Mouse (Mus musculus): Measurements from ENCODE around the gene Tnfrsf25. TPM values are rescaled to one million over a fixed set of nuclear protein-coding genes. Genes with fewer than 3 reads are reported as not detected.

The Tnfrsf25 gene
- 0.69 and 1.1 TPM in 2 replicates for total RNA-seq (2017)

GRCm38 (mm10) chr4:152115921-152116612 lies at the start of gene Tnfrsf25:
Gene Tnfrsf25, plus strand, starts transcription at chr4:152115934.
- ATAC-seq (replicated peaks in 1 of 2; ENCODE audit: insufficient read depth in 1 of 2, low FRiP score in 2 of 2, low TSS enrichment in 1 of 2, low read depth in 1 of 2, poor library complexity in 2 of 2, severe bottlenecking in 2 of 2), result peak; percentile 52 to 61; a peak in 2 of 4 replicates

GRCm38 (mm10) chr4:152067280-152067679 lies 48.5 kb upstream of the Tnfrsf25 start:
- no peak for ATAC-seq (replicated peaks in 1 of 2; ENCODE audit: insufficient read depth in 1 of 2, low FRiP score in 2 of 2, low TSS enrichment in 1 of 2, low read depth in 1 of 2, poor library complexity in 2 of 2, severe bottlenecking in 2 of 2)

- no peak for ATAC-seq (replicated peaks in 1 of 2; ENCODE audit: insufficient read depth in 1 of 2, low FRiP score in 2 of 2, low TSS enrichment in 1 of 2, low read depth in 1 of 2, poor library complexity in 2 of 2, severe bottlenecking in 2 of 2)
These were observed 47.5 kb upstream of the Tnfrsf25 start for GRCm38 (mm10) chr4:152068166-152068724.

- ATAC-seq (replicated peaks in 1 of 2; ENCODE audit: insufficient read depth in 1 of 2, low FRiP score in 2 of 2, low TSS enrichment in 1 of 2, low read depth in 1 of 2, poor library complexity in 2 of 2, severe bottlenecking in 2 of 2), result no peak
These were observed 46.5 kb upstream of the Tnfrsf25 start for GRCm38 (mm10) chr4:152069245-152069644.

GRCm38 (mm10) chr4:152070494-152071396 lies 45.0 kb upstream of the Tnfrsf25 start:
- peak; percentile 33 to 49; a peak in 3 of 4 replicates for ATAC-seq (replicated peaks in 1 of 2; ENCODE audit: insufficient read depth in 1 of 2, low FRiP score in 2 of 2, low TSS enrichment in 1 of 2, low read depth in 1 of 2, poor library complexity in 2 of 2, severe bottlenecking in 2 of 2)

- peak; percentile 72 to 79 for ATAC-seq (replicated peaks in 1 of 2; ENCODE audit: insufficient read depth in 1 of 2, low FRiP score in 2 of 2, low TSS enrichment in 1 of 2, low read depth in 1 of 2, poor library complexity in 2 of 2, severe bottlenecking in 2 of 2)
These were observed 43.6 kb upstream of the Tnfrsf25 start, which contains the start of gene Plekhg5 for GRCm38 (mm10) chr4:152072121-152072601. Gene Plekhg5, plus strand, starts transcription at chr4:152072498.

GRCm38 (mm10) chr4:152072655-152073054 lies 43.1 kb upstream of the Tnfrsf25 start:
- ATAC-seq (replicated peaks in 1 of 2; ENCODE audit: insufficient read depth in 1 of 2, low FRiP score in 2 of 2, low TSS enrichment in 1 of 2, low read depth in 1 of 2, poor library complexity in 2 of 2, severe bottlenecking in 2 of 2), result peak in 1 of 2 experiments; percentile 26; a peak in 2 of 4 replicates

GRCm38 (mm10) chr4:152073715-152074114 lies 42.0 kb upstream of the Tnfrsf25 start:
- ATAC-seq (replicated peaks in 1 of 2; ENCODE audit: insufficient read depth in 1 of 2, low FRiP score in 2 of 2, low TSS enrichment in 1 of 2, low read depth in 1 of 2, poor library complexity in 2 of 2, severe bottlenecking in 2 of 2), result no peak

- ATAC-seq (replicated peaks in 1 of 2; ENCODE audit: insufficient read depth in 1 of 2, low FRiP score in 2 of 2, low TSS enrichment in 1 of 2, low read depth in 1 of 2, poor library complexity in 2 of 2, severe bottlenecking in 2 of 2), result no peak
These were observed 41.2 kb upstream of the Tnfrsf25 start for GRCm38 (mm10) chr4:152074548-152074947.

GRCm38 (mm10) chr4:152077191-152077590 lies 38.5 kb upstream of the Tnfrsf25 start:
- no peak for ATAC-seq (replicated peaks in 1 of 2; ENCODE audit: insufficient read depth in 1 of 2, low FRiP score in 2 of 2, low TSS enrichment in 1 of 2, low read depth in 1 of 2, poor library complexity in 2 of 2, severe bottlenecking in 2 of 2)

GRCm38 (mm10) chr4:152078105-152078530 lies 37.6 kb upstream of the Tnfrsf25 start:
- ATAC-seq (replicated peaks in 1 of 2; ENCODE audit: insufficient read depth in 1 of 2, low FRiP score in 2 of 2, low TSS enrichment in 1 of 2, low read depth in 1 of 2, poor library complexity in 2 of 2, severe bottlenecking in 2 of 2), result 0 out of 4 replicates have a peak, but pooled peaks of 1 of the 2 experiments have one; percentile 12

GRCm38 (mm10) chr4:152079261-152079660 lies 36.5 kb upstream of the Tnfrsf25 start:
- ATAC-seq (replicated peaks in 1 of 2; ENCODE audit: insufficient read depth in 1 of 2, low FRiP score in 2 of 2, low TSS enrichment in 1 of 2, low read depth in 1 of 2, poor library complexity in 2 of 2, severe bottlenecking in 2 of 2), result no peak

- no peak for ATAC-seq (replicated peaks in 1 of 2; ENCODE audit: insufficient read depth in 1 of 2, low FRiP score in 2 of 2, low TSS enrichment in 1 of 2, low read depth in 1 of 2, poor library complexity in 2 of 2, severe bottlenecking in 2 of 2)
These were observed 35.8 kb upstream of the Tnfrsf25 start for GRCm38 (mm10) chr4:152079931-152080330.

GRCm38 (mm10) chr4:152083611-152084220 lies 32.0 kb upstream of the Tnfrsf25 start:
- no peak for ATAC-seq (replicated peaks in 1 of 2; ENCODE audit: insufficient read depth in 1 of 2, low FRiP score in 2 of 2, low TSS enrichment in 1 of 2, low read depth in 1 of 2, poor library complexity in 2 of 2, severe bottlenecking in 2 of 2)

- ATAC-seq (replicated peaks in 1 of 2; ENCODE audit: insufficient read depth in 1 of 2, low FRiP score in 2 of 2, low TSS enrichment in 1 of 2, low read depth in 1 of 2, poor library complexity in 2 of 2, severe bottlenecking in 2 of 2), result no peak
These were observed 31.1 kb upstream of the Tnfrsf25 start for GRCm38 (mm10) chr4:152084616-152085015.

- peak in 1 of 2 experiments; percentile 2; a peak in 1 of 4 replicates for ATAC-seq (replicated peaks in 1 of 2; ENCODE audit: insufficient read depth in 1 of 2, low FRiP score in 2 of 2, low TSS enrichment in 1 of 2, low read depth in 1 of 2, poor library complexity in 2 of 2, severe bottlenecking in 2 of 2)
These were observed 29.1 kb upstream of the Tnfrsf25 start for GRCm38 (mm10) chr4:152086505-152087210.
